Mouse (Mus musculus): Measurements from ENCODE around the gene 1700001C19Rik.

DNA sequence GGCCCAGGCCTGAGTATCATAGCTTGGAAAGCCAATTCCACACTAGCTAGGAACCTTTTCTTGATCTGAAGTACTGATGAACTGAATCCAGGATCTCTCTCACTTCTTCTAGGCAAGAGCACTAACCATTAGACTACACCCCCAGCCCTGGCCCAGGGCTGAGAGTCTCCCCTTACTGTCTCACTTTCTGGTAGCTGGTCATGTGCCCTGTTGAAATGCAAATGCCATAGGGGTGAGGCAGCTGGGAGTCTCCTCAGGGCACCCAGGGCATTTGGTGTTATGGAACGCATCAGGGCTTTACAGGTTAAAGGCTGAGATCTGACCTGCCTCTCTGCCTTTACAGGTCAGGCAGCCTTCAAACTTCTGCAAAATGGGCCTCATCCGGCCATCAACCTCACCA lies 17.0 kb downstream of the 1700001C19Rik start:
- TF ChIP-seq POLR2A (IDR thresholded peaks at IDR 0.05; ENCODE audit: borderline replicate concordance, insufficient read depth, low read length) (no peak), CTCF (IDR thresholded peaks at IDR 0.05; ENCODE audit: borderline replicate concordance, insufficient read depth, low read depth, low read length) (no peak)
